Mouse (Mus musculus): ENCODE data around the gene Shc1. TPM values are rescaled to one million over a fixed set of nuclear protein-coding genes. Genes with fewer than 3 reads are reported as not detected.

The Shc1 gene
- polyA plus RNA-seq, 1 experiment: 12.7 TPM

DNA sequence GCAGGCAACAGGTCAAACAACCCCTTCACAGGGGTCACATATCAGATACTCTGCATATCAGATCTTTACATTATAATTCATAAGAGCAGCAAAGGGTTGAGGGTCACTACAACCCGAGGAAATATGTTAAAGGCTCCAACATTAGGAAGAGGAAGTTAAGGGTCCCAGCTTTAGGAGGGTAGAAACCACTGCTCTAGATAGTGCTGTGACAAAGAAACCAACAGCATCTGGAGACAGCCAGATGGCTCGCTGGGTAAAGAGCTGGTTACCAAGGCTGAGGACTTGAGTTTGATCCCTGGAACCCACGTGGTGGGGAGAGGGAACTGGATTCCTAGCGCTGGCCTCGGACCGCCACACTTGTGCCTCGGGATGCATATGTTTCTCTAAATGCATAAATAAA, 54.0 kb downstream of the Shc1 start:
- Histone ChIP-seq H3K4me3 (replicated peaks) (no peak overlapping the region), H3K27me3 (ENCODE audit: control insufficient read depth) (no peaks in the 10 kb centered on the region), H3K36me3 (ENCODE audit: control insufficient read depth) (peaks cover 24% of the 10 kb centered on the region), H3K9me3 (ENCODE audit: control insufficient read depth, low read length) (no peaks in the 10 kb centered on the region), H3K4me1 (ENCODE audit: control insufficient read depth) (peaks cover 4% of the 10 kb centered on the region)
- TF ChIP-seq TAL1 (IDR thresholded peaks at IDR 0.05; ENCODE audit: low read length): no peak

DNA sequence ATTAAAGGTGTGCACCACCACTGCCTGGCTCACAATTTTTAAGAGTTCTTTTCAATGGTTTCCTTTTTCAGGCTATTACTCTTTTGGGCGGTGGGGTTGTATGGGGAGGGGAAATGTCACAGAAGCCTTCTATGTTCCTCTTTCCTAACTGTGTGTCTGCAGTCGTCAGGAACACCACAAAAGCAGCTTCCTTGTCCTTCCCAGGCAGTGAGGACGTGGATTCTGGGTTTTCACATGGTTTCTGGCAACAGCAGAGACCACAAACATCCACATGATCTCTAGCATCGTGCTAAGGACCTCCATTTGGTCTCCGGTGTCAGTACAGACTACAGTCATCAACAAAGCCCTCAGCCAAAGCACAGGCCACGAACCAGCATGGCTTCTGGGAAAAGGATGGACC, 55.6 kb downstream of the Shc1 start:
- Histone ChIP-seq H3K27me3 (ENCODE audit: control insufficient read depth) (no peaks in the 10 kb centered on the region), H3K4me1 (ENCODE audit: control insufficient read depth) (peaks cover 4% of the 10 kb centered on the region), H3K9me3 (ENCODE audit: control insufficient read depth, low read length) (no peaks in the 10 kb centered on the region), H3K4me3 (replicated peaks) (no peak overlapping the region), H3K36me3 (ENCODE audit: control insufficient read depth) (peaks cover 8% of the 10 kb centered on the region)
- TF ChIP-seq GATA1 (IDR thresholded peaks at IDR 0.05; ENCODE audit: low read length) (no peak), TAL1 (IDR thresholded peaks at IDR 0.05; ENCODE audit: low read length) (no peak)

DNA sequence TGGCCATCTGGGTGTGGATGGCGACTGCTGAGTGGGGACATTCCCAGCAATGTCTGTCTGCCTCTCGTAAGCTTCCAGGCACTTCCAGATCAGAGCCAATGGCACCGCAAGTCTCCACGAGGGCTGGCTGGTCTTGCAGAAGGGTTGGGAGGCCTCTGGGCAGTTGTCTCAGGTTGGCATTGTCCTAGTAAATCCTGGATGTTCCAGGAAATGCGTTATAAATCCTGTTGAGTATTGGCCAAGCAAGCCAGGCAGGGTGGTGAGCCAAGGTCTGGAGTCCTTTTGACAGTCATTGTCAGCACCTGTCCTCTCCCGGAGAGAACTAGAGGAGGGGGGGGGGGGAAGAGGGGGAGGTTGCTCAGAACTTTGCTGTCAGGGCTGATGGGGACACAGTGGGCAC, 60.8 kb downstream of the Shc1 start:
- H3K27me3 ChIP-seq (ENCODE audit: control insufficient read depth): no peaks in the 10 kb centered on the region
- no peaks in the 10 kb centered on the region for H3K36me3 ChIP-seq (ENCODE audit: control insufficient read depth)
- TF ChIP-seq TAL1 (IDR thresholded peaks at IDR 0.05; ENCODE audit: low read length): no peak
- H3K4me3 ChIP-seq (replicated peaks): no peak overlapping the region
- no peaks in the 10 kb centered on the region for H3K9me3 ChIP-seq (ENCODE audit: control insufficient read depth, low read length)
- peaks cover 4% of the 10 kb centered on the region for H3K4me1 ChIP-seq (ENCODE audit: control insufficient read depth)

Other genes starting within 250 kb of the Shc1 start
- 18.8 and 19.5 TPM in 2 replicates for gene Scamp3, start 241.0 kb upstream of the Shc1 start, polyA plus RNA-seq (2012)
- gene Fam189b, start 235.3 kb upstream of the Shc1 start, polyA plus RNA-seq (2012): 0.60 and 0.84 TPM in 2 replicates
- 0.40 and 0.57 TPM in 2 replicates for gene Gba, start 215.5 kb upstream of the Shc1 start, polyA plus RNA-seq (2012)
- 0.03 and 0.04 TPM in 2 replicates for gene Thbs3, start 203.3 kb upstream of the Shc1 start, polyA plus RNA-seq (2012)
- 29.8 and 31.7 TPM in 2 replicates for gene Mtx1, start 191.4 kb upstream of the Shc1 start, polyA plus RNA-seq (2012)
- not detected in 2 replicates for gene Muc1, start 189.4 kb upstream of the Shc1 start, polyA plus RNA-seq (2012)
- 4.0 and 4.8 TPM in 2 replicates for gene Krtcap2, start 172.5 kb upstream of the Shc1 start, polyA plus RNA-seq (2012)
- gene Trim46, start 172.1 kb upstream of the Shc1 start, polyA plus RNA-seq (2012): 0.02 TPM in 1 of 2 replicates, not detected in the other
- gene Dpm3, start 159.1 kb upstream of the Shc1 start, polyA plus RNA-seq (2012): 25.2 and 26.1 TPM in 2 replicates
- gene Slc50a1, start 147.9 kb upstream of the Shc1 start, polyA plus RNA-seq (2012): 0.07 and 0.18 TPM in 2 replicates
- 0.03 and 0.04 TPM in 2 replicates for gene Efna1, start 137.3 kb upstream of the Shc1 start, polyA plus RNA-seq (2012)
- gene Efna3, start 95.5 kb upstream of the Shc1 start, polyA plus RNA-seq (2012): not detected in 2 replicates
- not detected in 2 replicates for gene Efna4, start 80.4 kb upstream of the Shc1 start, polyA plus RNA-seq (2012)
- 0.50 and 0.70 TPM in 2 replicates for gene Adam15, start 68.4 kb upstream of the Shc1 start, polyA plus RNA-seq (2012)
- gene Dcst2, start 56.5 kb upstream of the Shc1 start, polyA plus RNA-seq (2012): not detected in 2 replicates
- 0.10 TPM in 1 of 2 replicates, not detected in the other for gene Dcst1, start 53.2 kb upstream of the Shc1 start, polyA plus RNA-seq (2012)
- 0.38 and 0.46 TPM in 2 replicates for gene Zbtb7b, start 23.7 kb upstream of the Shc1 start, polyA plus RNA-seq (2012)
- 0.04 TPM in 1 of 2 replicates, not detected in the other for gene Lenep, start 15.7 kb upstream of the Shc1 start, polyA plus RNA-seq (2012)
- gene Flad1, start 6.6 kb upstream of the Shc1 start, polyA plus RNA-seq (2012): 1.3 and 1.6 TPM in 2 replicates
- gene Cks1b, start 60 bp upstream of the Shc1 start, polyA plus RNA-seq (2012): 6.9 and 7.4 TPM in 2 replicates
- 5.9 TPM in 2 replicates for gene Pygo2, start 11.8 kb downstream of the Shc1 start, polyA plus RNA-seq (2012)
- 0.13 and 0.21 TPM in 2 replicates for gene Pbxip1, start 18.3 kb downstream of the Shc1 start, polyA plus RNA-seq (2012)
- 1.3 and 1.4 TPM in 2 replicates for gene Pmvk, start 36.1 kb downstream of the Shc1 start, polyA plus RNA-seq (2012)
- 0.02 TPM in 1 of 2 replicates, not detected in the other for gene Kcnn3, start 101.7 kb downstream of the Shc1 start, polyA plus RNA-seq (2012)